Mouse (Mus musculus): ENCODE data around the gene Dcp1a.

DNA sequence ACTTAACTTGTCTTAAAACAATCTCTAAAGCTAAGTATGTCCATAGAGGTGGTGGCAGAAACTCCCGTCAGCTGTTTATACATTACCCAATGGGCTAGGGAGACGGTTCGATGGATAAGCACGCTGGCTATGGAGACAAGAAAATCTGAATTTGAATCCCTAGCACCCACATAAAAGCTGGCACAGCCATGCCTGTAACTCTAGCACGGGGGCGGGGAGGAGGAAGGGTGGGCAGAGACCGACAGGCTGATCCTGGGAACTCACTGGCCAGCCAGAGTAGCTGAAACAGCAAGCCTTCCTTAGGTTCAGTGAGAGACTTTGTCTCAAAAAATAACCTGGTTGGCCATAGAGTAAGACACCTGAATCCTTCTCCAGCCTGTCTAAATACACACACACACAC, 21.9 kb upstream of the Dcp1a start:
- TF ChIP-seq CTCF (IDR thresholded peaks at IDR 0.05; ENCODE audit: low read depth) (no peak), EP300 (IDR thresholded peaks at IDR 0.05; ENCODE audit: low read depth) (no peak)

All from liver, postnatal 0 days (tissue).